Mouse (Mus musculus) cortical plate, adult 2 months (tissue): Measurements from ENCODE around the gene Kirrel2.

ENCODE experiments used
- CTCF ChIP-seq: fragments of 200-500 bp; IDR thresholded peaks from 2 replicates; pipeline ENCODE4 v1.5.1; 2011; ENCODE audit warnings: mild to moderate bottlenecking, control low read depth, low read length; ENCODE audit not compliant: insufficient read depth; ENCODE audit errors: extremely low read depth
- POLR2A ChIP-seq: fragments of 200-500 bp; IDR thresholded peaks from 2 replicates; pipeline ENCODE4 v1.6.1; 2011; ENCODE audit warnings: mild to moderate bottlenecking, low read length, control low read depth; ENCODE audit not compliant: insufficient read depth; ENCODE audit errors: extremely low read depth

DNA sequence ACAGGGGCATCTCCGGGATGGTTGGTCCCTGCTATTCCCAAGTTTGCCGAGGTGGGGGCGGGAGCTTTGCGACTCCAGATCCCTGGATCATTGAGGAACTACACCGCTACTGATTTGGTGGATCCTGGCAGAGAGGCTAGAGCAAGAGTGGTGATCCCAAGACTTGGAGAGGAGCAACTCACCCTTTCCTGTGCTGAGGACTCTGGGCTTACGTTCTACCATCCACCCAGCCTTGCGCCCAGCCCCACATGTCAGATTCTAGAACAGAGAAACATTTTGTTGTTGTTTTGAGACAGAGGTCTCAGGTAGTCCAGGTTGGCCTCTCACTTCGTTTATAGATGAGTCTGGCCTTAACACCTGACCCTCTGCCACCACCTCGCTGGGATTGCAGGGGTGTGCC is 34.9 kb downstream of the Kirrel2 start:
- TF ChIP-seq CTCF (no peak), POLR2A (no peak)
